Mouse (Mus musculus): Measurements from ENCODE around the gene Ranbp2.
"Not testable (repeated sequence)": the region's sequence is repeated elsewhere in the genome, so short reads cannot be mapped to it uniquely, and the experiment has no call there.

Ranbp2 gene

GRCm38 (mm10) chr10:58495637-58496036 is 48.9 kb downstream of the Ranbp2 start:
- no peak for DNase-seq (ENCODE audit: extremely low spot score, low read depth, low spot score)

DNA sequence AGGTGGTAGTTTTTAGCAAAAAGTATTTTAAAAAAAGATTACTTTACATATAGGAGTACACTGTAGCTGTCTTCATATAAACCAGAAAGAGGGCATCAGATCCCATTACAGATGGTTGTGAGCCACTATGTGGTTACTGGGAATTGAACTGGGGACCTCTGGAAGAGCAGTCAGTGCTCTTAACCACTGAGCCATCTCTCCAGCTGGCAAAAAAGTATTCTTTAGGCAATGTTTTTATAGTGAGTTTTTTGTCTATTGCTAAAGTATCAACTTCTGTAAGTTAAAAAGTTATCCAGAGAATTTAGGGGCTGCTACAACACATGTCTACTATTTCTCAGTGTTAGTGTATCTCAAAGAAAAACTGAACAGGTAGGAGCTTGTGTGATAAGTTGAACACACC is 50.0 kb downstream of the Ranbp2 start:
- DNase-seq (ENCODE audit: extremely low spot score, low read depth, low spot score), result no peak

DNA sequence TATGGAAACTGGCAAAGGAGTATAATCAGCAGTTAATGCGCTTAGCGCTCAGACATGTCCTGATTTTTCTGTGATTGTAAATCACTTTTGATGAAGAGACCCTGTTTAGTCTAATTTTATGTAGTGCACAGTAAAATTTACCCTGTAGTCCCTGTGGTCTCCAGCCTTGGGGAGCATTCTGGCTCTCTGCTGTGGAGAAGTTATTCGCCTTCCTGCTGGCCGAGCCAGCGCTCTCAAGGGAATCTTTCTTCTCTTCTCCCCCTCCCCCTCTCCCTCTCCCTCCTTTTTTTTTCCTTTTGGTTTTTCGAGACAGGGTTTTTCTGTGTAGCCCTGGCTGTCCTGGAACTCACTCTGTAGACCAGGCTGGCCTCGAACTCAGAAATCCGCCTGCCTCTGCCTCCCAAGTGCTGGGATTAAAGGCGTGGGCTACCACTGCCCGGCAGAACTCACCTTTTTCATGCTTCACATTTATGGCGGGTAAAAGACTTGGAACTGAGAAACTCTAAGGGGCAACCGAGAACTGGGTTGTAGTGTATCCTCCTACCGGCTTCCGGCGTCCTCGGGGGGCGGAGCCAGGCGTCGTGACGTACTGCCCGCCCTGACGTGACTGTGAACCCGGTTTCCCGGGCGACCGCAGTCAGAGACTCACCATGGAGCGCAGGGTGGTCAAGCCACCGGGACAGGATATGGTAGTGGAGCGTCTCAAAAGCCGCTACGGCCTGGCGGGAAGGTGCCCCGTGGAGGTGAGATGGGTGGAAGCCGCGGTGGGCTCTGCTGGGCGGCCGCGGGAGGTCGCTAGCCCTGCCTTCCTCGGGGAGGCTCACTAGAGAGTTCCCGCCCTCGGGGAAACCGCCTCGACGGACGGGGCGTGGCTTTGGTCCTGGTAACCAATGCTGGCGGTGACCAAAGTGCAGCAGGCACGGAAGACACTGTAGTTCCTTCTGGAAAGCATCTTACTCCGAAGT is 50.9 kb downstream of the Ranbp2 start, which contains the start of gene Ccdc138:
Ccdc138 (plus strand) TSS at position 629 of the 965 bp plus-strand sequence.
- peak; percentile 64 for DNase-seq (ENCODE audit: extremely low spot score, low read depth, low spot score)

DNA sequence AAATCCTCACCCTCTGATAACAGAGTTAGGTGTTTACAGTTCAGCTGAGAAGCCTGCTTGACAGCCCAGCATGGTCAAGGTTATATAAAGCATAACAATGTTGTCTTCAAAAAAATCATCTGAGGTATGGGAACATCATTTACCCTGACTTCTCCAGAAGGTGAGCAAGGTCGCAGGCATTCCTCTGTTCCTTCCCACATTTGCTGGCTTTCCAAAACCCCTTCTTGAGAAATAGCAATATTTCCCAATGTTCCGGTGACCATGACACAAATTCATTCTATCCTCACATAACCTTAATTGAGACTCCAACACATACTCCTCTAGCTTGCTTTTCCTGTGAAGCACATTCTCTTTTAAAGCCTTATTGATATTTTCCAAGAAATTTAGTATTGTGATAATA is 51.8 kb downstream of the Ranbp2 start:
- DNase-seq (ENCODE audit: extremely low spot score, low read depth, low spot score), result no peak

DNA sequence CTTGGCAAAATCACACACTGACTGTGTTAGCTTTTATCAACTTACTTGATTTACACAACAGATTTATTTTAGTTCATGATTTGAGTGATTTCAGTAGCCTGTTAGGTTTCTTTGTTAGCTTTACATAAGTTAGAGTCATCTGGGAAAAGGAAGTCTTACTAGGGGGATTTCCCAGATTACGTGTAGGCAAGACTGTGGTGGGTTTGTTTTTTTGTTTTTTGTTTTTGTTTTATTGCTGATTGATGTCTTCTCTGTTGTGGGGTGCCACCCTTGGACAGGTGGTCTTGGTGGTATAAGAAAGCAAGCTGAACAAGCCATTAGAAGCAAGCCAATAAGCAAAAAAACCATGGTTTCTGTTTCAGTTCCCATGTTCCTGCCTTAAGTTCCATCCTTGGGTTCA is 82.6 kb downstream of the Ranbp2 start:
- DNase-seq (ENCODE audit: extremely low spot score, low read depth, low spot score), result no peak

DNA sequence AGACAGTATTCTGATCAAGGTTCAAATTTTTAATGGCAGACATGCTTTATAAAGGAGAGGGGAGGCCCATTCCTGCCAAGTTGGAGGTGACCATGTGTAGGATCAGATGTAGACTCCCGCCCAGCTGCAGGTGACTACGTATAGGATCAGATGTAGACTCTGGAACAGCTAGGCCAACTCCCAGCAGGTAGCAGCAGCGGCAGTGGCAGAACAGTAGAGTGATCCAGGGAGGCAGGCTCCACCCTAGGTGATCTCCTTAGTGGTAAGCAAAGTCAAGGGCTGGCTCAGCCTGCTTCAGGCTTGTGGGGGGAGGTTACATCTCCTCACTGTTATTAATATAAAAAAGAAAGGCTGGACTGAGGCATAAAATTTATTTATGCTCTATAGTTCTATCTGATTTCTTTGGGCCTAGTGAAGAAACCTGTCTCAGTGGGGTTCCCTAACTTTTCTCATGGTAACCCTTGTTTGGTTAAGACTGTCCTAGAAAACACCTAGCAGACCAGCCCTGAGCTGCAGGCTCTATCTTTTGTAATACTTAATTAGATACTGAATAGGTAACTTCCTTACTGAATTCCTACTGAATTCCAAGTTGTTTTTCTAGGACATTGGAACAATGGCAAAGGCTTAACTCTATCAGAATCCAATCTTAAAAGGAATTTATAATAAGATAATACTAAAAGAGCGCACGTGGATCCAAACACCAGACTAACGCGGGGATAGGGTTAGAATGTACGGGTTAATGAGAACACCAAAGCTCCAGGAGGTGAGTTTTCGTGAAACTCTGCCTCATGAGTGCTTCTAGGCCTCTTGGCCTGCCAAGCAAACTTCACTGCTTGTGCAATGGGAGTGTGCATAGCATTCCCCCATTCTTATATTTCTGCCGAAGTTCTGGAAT is 84.4 kb downstream of the Ranbp2 start:
- DNase-seq (ENCODE audit: extremely low spot score, low read depth, low spot score), result no peak

GRCm38 (mm10) chr10:58532177-58532576 is 85.5 kb downstream of the Ranbp2 start:
- DNase-seq (ENCODE audit: extremely low spot score, low read depth, low spot score), result no peak

DNA sequence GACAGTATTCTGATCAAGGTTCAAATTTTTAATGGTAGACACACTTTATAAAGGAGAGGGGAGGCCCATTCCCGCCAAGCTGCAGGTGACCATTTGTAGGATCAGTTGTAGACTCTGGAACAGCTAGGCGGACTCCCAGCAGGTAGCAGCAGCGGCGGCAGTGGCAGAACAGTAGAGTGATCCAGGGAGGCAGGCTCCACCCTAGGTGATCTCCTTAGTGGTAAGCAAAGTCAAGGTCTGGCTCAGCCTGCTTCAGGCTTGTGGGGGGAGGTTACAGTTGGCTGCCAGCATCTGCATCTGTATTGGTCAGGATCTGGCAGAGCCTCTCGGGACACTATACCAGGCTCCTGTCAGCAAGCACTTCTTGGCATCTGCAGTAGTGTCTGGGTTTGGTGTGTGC is 89.6 kb downstream of the Ranbp2 start:
- DNase-seq (ENCODE audit: extremely low spot score, low read depth, low spot score), result not testable (repeated sequence)

DNA sequence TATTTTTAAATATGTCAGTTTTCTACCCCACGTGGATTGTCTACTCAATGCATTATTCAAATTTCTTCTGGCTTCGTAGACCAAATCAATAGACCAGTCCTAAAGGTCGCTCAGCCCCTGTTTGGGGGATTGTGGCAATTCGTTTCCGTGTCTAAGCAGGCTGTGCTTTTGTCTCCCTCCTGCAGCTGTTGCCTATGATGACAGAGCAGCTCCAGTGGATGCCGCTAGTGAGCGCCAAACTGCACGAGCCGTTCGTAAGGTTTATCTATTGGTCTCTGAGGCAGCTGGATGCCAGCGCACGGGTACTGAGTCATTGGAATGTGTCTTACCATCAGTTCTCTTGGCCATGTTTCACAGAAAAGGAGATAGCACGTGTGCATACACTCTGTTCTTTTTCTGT is 93.9 kb downstream of the Ranbp2 start:
- no peak for DNase-seq (ENCODE audit: extremely low spot score, low read depth, low spot score)
